Mouse (Mus musculus) kidney, adult 18-20 months (tissue): Measurements from ENCODE around the gene Ptpn5.
A peak's percentile ranks its signal among the peaks of the same experiment; 100 is the strongest.

ENCODE experiments used
- DNase-seq: peaks from one replicate; pipeline ENCODE4 v3.0.0; 2021

Ptpn5 gene

DNA sequence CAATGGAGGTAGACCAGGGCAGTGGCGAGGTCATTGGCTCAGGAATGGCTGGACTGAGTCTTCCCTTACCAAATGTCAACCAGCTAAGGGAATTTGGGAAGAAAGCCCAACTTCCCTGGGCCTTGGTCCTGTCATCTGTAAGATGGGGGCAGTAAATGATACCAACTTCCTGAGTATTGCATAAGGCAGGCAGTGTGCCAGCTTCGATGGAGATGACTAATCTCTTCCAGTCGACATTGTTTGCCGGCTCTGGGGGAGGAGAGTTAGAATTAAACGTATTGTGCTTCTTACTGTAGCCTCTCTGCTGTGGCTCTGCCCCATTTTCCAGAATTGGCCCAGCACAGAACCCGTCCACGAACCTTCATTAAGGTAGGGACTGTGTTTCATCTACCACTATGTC, 23.0 kb downstream of the Ptpn5 start:
- no peak for DNase-seq

DNA sequence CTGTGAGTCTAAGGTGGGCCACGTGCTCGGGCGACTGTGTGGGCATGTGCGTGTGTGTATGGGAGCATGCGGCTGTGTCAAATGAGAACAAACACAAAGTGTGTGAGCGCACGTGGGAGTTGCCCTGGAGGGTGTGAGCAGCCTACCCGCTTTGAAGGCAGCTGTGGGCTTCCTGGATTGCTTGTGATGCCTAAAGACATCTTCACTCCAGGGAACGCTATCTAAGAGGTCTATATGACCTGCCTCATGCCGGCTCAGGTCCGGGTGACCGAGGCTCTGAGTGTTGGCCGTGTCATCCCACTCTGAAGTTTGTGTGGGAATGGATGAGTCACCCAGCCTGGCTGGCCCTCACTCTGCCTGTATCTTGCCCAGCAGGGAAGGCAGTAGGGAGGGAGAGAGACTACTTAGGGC, 24.7 kb downstream of the Ptpn5 start:
- no peak for DNase-seq

DNA sequence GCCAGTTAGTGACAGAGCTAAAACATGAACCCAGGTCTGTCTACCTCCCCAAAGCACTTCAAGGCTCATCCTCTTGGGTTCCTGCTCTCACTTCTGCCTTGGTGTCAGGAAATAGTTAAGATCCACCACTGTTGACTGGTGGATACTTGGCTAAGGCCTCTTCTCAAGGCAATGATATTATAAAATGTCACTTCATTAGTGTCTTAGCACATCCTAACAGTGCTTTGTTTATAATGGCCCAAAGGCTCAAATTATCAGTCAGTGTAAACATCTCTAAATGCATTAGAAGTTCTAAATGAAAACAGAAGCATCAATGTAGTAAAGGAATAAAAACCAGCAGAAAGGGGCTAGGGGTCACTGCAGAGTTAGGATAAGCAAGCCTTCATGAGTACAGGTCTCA, 26.5 kb downstream of the Ptpn5 start:
- no peak for DNase-seq

DNA sequence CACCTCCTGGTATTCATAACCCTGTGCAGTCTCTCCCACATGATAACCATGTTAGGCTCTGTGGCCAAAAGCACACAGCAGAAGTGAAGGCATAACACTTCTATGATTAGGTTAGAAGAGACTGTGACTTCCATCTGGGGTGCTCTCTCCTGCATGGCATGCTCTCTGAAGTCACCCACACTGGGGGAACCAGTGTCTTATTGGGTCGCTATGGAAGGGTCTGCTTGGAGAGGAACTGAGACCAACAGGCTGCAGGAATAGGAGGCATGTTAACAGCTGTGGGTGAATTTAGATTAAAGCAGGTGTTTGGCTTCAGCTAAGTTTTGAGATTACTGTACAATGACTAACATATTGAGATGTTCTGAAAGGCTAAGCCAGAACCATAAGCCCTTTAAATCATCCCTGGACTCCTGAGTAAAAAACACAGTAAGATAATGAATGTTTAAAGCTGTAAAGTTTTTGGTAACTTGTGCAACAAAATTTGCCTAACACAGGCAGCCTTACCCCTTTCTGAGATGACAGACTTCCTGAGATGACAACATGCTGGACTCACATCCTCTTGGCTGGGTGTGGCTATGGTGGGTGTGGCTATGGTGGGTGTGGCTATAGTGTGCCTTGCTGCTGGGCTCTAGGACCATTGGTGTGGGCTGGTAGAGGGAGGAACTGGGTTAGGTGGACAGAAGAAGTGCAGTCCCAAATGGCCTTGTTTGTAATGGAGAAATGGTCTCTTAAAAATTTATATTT, 29.6 kb downstream of the Ptpn5 start:
- DNase-seq, result no peak

DNA sequence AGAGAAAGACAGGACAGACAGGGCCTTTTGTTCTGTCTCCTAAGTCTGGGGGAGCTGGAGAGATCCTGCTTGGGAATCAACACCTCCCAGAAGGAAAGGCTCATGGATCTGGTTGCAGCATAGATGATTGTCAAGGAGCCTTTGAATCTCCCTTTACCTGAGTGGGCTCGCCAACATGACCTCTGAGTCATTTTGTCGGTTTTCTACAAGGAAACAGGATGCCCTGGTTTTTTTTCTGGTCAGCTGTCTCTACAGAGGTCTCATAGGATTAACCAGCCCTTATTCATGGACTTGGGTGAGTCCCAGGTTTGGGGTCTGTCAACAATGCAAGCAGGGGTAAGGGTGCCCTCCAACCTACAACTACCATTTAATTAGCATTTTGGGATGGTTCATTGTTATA, 30.5 kb downstream of the Ptpn5 start:
- no peak for DNase-seq

DNA sequence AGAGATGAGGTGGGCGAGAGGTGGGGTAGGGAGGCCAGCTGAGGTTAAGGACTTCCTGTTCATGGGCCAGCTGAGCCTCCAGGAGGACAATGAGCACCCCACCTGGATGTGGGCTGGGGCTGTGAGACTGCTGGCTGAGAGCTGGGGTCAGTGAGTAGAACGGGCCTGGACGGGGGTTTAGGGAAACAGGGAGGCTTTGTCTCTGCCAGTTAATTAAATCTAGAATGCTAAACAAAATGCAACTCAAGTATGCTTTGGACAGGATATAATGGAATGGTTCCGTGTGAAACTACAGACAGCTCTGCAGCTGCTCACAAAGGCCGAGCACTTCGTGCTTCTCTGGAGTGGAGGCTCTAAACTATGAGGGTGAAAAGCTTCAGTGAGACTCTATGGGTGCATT, 32.9 kb downstream of the Ptpn5 start:
- DNase-seq, result no peak

DNA sequence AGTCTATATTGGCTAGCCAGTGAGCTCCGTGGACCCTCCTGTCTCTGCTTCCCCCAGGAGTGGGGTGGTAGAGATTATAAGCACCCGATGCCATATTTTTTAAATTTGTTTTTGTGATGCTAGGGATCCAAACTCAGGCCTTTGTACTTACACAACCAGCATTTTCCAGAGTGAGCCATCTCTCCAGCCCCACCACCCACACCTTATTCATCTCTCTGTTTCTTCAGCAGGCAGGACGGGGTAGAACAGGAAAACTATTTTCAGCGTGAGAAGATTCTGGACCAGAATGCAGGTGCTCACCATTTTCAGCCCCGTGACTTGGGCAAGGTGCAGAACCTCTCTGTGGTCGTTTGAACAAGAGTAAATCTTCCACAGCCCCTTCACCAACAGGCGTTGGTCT, 34.2 kb downstream of the Ptpn5 start:
- DNase-seq, result no peak

DNA sequence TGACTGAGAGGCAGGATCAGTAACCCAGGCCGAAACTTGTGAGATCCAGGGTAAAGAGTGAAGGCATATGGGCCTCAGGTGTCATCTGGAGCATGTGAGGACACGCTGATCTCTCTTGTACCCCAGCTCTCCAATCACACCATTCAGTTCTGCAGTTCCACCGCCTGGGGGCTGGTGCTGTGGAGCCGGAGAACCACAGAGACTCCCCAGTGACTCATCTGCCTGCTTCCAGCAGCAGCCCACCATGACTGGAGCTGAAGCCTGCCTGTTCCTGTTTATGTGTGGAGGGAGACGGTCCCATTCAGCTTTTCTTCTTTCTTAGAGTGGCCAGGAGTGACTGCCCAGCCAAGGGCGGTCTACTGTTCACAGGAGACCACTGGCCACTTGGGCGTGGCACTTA, 35.4 kb downstream of the Ptpn5 start:
- no peak for DNase-seq

DNA sequence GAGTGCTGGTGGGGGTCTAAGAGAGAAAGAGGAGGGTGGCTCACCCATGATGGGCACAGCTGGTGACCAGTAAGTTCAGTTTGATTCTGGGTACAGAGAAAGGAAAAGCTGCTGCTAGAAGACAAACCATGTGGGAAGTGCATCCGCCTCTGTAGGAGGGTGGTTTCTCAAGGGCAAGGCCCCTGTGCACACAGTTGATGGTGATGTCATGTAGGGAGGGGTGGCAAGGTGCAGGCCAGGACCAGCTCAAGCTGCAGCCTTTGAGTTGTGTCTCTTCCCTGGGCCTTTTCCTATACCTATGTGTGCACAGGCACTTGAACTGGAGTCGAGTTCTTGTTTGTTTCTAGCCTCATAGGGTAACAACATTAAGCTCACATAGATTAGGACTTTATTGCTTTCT, 38.5 kb downstream of the Ptpn5 start:
- DNase-seq, result no peak

DNA sequence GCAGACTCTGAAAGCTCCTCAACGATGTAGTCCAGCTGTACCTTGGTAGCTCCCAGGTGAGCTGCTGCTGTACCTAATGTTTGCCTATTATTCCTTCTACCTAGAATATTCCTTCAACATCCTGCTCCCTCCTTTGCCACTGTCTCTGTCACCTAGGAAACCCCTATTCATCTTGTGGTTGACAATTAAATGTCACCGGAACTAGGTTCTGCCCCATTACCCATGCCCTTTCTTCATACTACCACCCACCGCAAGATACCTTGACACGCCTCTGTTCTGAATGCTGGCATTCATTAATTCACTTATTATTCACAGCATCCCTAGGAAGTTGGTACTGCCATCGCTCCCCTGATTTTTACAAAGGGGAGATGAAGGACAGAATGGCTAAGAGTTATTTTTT, 39.5 kb downstream of the Ptpn5 start:
- DNase-seq, result no peak

DNA sequence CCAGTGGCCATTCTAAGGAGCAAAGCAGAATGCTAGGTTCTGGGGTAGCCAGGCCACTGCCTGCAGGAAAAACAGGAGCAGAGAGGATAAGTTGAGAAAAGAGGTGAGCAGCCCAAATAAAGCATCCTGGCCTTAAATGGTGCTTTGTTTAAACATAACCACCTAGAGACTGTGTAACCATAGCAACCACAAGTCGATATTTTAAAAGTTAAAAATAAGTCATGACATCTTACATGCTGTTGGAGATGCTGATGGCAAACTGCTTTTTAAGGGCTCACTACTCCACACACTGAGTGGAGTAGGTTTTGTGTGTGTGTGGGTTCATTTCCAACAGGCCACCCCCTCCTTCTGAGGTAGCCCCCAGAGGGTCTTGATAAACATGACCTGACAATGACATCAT, 48.4 kb downstream of the Ptpn5 start:
- no peak for DNase-seq

DNA sequence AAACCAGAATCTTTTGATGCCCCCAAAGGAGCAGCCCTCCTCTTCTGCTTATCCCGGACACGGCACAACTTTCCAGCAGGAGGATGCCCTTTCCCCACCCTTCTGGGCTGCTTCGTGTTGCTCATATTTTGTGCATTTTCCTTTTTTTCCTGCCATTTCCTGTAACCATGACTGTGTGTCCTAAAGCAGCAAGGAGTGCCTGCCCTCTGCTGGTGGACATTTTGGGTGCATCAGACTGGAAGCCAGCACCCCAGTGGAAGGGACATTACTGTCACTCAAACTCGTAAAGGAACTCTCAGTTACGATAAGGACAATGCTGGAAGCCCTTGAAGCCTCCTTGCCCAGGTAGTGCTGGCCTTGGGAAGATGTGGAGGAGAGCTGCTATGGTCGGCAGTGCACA, 52.2 kb downstream of the Ptpn5 start:
- peak; percentile 84 for DNase-seq

DNA sequence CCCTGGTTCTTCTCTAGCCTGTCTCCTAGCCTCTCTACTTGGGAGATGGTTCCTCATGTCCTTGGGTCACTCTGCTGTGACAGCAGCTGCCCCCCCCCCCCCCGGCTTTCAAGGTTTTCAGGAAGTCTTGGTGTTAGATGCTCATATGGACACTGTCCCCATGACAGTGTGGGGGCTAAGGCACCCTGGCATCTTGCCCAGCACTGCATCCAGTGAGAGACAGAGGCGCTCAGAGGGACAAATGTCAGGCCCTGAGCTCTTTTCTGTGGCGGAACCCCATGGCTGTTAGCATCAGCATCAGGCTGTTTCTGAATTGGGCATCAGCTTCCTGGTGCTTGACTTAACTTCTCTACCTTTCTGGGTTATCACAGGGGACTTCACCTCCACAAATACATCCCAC, 52.6 kb downstream of the Ptpn5 start:
- no peak for DNase-seq

DNA sequence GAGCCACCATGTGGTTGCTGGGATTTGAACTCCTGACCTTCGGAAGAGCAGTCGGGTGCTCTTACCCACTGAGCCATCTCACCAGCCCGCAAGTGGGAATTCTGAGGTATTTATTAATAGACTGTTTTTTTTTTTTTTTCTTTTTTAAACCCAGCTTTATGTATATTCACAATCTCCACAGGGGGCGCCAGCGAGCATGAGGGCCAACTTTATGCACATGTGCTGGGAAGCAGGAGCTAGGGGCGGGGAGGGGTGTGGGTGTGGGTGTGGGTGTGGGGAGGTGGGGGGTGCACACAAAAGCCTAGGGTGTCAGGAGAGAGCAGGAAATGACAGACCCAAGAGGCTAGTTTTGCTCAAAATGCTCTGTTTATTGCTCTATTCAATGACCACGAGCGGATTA, 56.0 kb downstream of the Ptpn5 start:
- DNase-seq, result peak; percentile 18

DNA sequence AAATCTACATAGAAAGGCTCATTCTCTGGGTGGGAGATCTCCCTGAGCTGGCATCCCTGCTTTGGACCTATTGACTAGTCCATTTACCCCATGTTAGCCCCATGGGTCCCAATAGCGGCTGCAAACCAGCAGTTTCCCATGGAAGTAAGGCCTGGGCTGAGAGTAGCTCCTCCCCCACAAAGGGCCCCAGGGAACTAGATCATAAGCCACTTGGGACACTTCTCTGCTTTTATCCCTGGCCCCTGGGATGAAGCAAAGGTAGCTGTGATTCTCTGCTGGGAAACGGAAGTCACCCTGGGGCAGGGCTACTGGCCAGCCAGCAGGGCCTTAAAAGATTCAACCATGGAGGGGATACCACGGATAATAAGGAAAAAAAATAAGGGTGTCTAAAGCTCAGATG, 56.8 kb downstream of the Ptpn5 start:
- DNase-seq, result no peak

DNA sequence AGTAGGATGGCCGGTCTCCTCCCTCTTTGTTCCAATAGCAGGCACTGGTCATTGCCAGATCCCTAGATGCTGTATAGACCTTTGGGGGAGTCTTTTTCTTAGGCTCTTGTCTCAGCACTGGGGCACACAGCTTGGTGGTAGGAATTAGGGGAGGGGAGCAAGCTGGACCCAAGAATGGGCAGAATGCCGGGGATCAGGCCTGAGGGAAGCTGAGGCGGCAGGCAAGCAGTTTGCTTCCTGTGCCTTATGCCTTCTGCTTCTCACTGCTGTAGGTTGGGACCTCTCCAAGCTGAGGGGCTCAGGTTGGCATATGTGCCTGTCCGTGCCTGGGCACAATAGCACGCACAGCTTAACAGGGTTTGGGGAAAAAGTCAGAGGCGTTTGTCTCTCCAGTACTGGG, 57.3 kb downstream of the Ptpn5 start:
- no peak for DNase-seq

DNA sequence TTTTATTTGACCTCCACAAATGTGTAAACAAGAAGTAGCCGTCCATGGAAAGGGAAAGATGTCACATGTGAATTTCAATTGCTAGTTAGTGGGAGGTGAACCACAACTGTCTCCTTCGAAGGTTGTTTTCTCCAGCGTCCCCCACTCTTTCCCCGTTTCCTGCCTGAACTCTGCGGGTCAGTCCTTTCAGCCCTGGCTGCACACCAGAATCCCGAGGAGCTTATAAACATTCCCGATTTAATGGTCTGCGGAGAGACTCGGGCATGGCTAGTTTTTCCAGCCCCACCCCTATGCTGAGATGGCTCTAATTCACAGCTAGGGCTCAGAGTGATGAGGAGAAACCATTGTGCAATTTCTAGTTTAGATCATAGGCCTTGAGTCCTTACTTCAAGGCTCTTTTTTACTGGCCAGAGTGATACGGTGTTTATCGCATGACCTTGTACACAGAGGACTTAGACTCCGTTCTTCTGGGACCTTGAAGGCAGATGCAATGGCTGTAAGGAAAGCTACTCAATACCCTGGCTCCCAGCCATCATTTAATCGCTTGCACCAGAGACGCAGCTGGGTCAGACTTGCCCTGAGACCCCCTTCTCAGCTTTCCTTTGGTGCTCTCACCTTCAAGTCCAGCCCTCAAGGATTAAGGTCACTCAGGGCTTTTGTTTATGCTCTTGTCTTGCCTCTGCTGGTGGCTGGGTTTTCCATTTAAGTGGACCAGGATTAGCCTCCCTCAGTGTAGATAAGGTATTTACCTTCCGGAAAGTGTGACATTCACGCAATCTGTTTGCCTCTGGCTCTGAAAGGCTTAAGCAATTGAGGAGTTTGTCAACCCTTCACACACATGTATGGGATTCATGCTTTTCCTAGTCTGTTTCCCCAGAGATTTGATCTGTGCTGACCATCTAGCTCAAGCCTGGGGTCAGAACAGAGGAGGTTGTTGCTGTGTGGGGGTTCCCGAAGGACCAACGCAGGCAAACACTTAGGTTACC, 59.7 kb downstream of the Ptpn5 start:
- DNase-seq, result peak; percentile 65

DNA sequence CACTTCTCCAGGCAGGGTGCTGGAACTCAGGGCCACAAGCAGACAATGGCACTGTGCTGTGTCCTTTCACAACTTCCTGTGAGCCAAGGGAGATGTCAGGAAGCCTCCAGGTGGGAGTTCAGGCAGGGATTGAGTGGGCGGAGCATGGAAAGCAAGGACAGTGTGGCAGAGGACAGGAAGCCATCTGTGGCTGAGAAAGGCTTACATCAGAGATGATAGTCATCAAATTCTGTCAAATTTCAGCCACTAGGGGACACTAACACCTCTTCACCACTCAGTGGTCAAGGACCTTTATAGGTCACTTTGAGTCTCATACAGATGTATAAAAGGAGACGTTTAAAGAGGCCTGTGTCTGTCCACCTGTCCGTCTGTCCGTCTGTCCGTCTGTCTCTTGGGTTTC, 60.9 kb downstream of the Ptpn5 start:
- no peak for DNase-seq

DNA sequence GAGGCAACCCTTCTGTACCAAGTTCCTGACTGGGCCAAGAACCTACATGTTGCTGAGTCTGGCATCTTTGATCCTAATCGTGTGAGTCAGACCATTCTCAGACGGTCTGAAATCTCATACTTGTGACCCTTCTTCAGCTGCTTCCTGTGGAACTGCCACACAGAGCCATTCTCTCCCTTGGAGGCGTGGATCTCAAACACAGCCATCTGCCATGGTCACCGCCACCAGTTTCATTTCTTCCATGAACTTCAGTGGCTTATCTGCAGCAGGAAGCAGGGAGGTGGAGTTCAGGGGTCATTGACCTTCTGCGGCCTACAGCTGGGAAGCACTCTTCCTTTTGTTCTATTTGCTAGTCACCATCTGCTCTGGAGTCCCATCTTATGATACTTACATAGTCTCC, 65.6 kb downstream of the Ptpn5 start:
- DNase-seq, result no peak

DNA sequence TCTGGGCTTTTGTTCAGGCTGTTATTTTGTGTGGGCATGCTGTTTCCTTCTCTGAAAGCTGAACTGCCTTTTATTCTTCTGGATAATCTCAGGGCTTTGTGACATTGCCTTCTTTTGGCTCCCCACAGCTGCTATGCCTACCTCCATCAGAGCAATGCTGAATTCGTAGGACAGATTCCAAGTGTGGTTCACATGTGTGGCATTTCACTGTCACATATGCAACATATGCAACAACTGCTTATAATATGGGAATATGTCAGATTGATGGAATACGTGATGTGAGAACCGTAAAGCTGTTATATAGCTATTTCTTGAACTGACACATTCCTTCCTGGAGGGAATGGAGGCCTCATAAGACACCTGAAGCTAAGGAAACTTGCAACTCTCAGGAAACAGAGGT, 66.5 kb downstream of the Ptpn5 start:
- no peak for DNase-seq

DNA sequence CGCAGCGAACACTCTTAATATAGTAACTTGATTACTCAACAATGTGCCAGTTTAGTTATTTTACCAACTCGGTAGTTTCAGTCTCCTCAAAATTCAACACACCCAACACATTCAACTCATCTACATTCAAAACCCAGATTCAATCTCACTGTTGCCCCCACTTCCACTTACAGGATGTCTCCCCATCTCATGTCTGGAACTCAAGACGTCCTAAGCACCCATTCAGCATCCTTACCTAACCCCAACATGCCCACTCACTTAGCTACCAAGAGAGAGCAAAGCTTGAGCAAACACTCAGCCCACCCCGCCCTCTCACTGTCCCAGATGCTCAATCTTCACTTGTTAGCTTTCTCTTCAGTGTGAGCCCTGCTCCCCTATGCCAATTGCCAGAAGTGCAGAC, 71.9 kb downstream of the Ptpn5 start:
- DNase-seq, result no peak

DNA sequence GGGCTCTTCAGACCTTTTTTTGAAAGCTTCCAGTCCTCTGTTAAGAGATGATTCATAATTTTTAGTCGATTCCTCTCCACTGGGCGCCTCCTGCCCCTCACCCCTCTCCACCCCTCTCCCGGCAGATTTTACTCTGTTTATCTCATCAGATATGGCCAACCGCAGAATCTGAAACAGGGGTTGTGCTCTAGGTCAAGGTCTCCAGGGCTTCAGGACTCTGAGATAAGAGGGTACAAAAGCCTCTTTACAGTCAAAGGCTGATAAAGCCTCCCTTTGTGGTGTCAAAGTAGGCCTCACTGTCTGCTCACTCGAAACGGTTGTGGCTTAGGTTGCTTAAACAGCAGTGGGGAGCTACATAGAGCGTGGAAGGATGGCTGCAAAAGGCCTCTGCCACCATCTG, 74.1 kb downstream of the Ptpn5 start:
- DNase-seq, result no peak

DNA sequence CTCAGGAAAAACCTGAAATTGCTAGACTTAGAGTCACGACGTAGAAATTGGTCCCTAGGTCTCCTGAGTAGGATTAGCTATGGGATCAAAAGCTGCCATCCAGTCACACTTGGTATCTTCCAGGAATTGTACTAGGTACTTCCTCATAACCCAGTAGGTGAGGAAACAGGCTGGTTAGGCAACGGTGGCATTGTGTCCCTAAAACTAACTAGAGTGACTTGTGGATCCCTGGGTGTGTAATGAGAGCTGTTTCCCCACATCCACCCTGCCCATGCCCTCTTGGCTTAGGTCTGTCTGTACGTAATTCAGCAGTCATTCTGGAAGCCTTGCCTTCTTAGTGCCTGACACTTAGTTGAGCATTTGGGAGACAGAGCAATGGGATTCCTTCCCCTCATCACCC, 77.2 kb downstream of the Ptpn5 start:
- DNase-seq, result no peak

DNA sequence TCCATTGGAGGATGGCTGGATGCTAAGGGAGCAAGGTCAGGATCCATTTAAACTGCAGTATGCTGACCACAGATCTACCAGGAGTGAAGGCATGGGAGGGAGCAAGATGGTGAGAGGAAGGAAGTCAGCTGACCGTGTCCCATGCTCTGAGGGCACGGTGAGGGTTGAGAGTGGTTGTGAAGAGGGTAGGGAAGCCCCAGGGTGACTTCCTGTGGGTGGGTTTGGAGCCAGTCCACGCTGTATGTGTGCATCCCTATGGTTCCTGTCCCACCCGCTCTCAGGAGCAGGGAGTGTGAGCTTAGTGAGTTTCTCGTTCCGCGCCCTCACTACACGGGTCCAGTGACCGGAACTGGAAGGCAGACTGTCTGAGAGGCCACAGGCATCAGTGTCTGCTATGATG, 77.7 kb downstream of the Ptpn5 start:
- no peak for DNase-seq
